Mouse (Mus musculus): Measurements from ENCODE around the gene Cysrt1.

Cysrt1 gene

DNA sequence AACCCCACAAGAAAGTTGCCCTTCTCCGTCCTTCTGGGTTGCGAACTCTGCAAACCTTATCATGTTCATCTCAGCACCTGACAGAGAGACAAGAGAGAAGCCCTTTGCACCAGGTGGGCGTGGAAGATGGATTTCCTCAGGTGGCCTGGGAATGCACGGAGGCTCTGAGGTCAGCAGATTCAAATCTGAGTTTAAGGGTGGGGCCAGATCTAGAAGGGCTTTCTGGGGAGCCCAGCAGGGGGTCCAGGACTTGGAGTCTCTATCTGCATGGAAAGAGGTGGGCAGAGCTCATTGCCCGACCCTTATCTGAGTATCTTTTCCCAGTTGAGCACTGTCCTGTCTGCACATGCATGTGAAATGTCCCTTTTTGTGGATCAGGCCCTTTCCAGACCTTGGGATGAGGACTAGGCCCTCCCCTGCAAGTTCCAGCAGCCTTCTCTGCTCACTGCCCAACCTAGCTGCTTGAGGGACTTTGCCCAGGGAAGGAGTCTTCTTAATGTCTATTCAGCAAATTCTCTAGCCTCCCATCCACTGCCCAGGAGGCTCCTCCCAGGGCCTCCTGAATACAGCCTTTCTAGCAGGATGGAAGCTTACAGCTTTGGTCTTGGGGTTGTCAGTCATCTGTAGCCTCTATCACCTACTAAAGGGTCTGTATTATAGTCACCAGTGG lies 7.6 kb downstream of the Cysrt1 start:
- DNase-seq (ENCODE audit: low spot score in 2 of 2): no peak

DNA sequence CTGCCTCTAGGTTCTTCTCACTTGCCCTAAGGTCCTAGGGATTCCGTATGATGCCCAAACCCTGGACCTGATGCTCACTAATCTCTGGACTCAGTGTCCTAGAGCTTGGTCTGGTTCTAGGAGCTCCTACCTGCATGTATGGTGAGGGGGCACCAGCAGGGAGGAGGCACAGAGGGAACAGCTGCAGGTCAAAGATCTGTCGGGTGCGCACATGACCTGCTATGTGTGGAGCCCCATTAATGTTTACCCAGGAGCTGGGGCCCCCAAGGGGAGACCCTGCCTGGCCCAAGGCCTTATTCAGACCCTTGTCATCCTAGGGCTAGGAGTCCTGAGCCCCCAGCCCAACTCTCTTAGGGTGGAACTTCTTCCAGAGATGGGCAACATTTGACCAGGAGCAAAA lies 8.2 kb downstream of the Cysrt1 start, which contains the start of gene Slc34a3:
Gene Slc34a3 (minus strand): TSS at position 315 of the 400 bp plus-strand sequence.
- no peak for DNase-seq (ENCODE audit: low spot score in 2 of 2)

DNA sequence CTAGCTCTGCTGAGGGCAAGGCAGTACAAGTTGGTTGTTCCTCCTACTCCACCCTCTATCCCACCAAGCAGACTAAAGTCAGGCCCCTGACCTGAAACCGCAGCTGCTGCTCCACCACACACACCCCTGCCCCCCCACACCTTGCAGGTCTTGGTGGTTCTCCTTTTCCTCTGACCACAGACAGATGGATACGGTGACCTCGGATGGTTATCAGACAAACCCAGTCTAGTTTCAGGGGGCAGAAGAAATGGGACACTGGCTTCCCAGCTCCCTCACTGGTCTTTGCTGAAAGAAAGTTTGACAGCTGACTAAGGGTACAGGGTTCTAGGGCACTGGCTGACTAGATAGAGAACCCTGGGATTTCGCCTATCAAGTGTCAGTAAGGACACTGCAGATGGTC lies 8.8 kb downstream of the Cysrt1 start:
- no peak for DNase-seq (ENCODE audit: low spot score in 2 of 2)

DNA sequence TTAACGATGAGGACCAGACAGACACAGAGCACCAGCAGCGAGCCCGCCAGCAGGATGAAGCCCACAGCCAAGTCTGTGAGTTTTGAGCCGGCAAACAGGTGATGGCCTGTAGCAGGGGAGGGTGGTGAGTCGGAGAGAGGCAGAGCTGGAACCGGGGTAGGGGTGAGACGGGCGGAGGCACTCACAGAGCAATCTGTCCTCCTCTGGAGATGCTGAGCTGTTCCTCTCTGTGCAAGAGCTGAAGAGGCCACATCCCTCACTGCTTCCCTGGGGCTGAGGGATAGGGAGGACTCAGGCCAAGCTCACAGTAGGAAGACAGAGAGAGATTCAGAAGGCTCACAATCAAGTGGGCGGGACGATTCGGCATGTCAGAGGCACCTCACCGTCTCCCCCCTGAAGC lies 11.2 kb downstream of the Cysrt1 start:
- DNase-seq (ENCODE audit: low spot score in 2 of 2): no peak

DNA sequence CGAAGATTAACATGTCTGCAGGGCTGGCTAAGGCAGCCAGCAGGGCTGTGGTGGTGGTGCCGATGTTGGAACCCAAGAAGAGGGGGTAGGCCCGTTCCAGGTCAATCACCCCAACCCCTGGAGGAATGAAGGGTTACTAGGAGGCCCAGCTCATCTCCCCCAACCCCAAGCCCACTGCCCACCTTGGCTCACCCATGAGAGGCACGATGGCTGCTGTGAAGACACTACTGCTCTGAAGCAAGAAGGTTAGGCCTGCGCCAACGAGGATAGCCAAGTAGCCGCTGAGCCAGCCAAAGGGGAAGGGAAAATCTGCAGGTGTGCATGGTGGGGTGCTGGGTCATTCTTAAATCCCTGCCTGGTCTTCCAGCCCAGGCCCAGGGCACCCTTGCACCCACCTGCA lies 11.7 kb downstream of the Cysrt1 start:
- DNase-seq (ENCODE audit: low spot score in 2 of 2): no peak

DNA sequence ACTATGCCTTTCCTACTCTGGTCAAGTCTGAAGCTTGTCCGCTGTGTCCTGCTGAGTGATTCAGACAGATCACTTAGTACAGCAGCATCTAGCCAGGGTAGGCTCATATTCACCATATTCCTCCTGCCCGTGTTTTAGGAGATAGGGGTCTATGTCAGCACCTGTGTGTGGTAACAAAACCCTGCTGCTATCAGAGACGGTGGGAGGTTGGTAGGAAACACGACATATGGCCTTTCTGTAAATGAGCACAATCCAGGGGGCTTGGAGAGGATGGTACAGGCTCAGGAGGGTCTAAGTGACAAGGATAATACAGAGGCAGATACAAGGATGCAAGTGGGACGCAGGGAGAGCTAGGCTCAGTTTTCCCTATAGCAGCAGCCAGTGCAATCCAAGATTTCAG lies 12.7 kb downstream of the Cysrt1 start:
- no peak for DNase-seq (ENCODE audit: low spot score in 2 of 2)

DNA sequence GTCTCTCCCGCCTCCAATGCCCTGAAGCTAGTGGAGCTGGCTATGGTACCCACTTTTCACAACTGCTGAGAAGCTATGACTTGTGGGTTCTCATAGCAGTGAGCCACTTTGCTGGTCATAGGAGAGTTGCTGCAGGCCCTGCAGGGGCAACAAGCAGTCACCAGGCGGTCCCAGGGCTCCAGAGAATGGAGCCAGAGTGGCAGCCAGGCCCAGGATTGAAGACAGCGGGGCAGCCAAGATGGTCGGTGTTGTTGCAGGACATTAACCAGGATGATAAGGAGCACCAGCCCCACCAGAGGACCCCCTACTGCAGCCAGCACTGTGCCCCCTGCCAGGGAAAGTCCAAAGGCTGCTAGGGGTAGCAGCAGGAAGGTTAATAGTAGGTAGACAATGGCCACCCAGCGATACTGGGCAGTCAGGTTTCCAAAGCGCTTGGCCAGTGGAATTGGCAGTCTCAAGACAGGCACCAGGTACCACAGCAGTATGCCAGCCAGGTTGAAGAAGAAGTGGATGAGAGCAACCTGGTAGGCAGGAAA lies 13.2 kb downstream of the Cysrt1 start:
- no peak for DNase-seq (ENCODE audit: low spot score in 2 of 2)

DNA sequence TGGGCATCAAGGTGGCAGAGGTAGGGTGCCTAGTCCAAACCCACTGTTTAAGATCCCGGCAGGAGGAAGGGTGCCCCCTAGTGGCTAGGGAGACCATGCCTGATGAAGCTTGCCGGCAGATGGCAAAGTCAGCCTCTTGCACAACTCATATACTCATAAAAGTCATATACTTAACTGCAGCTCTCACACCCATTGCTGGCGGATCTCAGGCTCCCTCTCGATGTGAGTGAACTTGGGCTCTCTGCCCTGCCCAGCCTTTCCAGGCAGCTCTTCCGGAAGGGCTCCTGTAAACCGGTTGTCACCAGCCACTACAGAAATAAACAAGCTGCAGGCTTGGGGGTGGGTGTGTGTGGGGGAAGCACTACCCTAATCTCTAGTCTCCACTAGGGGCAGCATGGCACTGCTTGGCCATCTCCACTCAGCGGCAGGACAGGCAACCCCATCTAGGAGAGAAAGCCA lies 13.8 kb downstream of the Cysrt1 start:
- DNase-seq (ENCODE audit: low spot score in 2 of 2): peak in 1 of 2 experiments; percentile 91

DNA sequence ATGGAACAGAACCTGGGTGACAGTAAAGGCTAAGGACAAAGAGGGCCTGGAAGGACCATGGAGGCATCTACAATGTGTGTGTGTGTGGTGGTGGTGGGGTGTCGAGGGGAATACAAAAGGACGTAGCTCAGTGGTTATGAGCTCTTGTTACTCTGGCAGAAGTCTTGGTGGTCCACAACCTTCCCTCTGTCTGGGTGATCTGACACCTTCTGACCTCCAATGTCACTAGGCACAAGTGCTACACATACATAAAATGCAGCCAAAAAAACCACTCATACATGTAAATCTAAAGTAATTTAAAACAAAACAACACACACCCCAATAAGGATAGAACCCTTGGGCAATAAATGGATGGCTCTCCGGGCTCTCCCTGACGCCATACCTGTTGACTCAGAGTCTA lies 14.8 kb downstream of the Cysrt1 start:
- DNase-seq (ENCODE audit: low spot score in 2 of 2): no peak

DNA sequence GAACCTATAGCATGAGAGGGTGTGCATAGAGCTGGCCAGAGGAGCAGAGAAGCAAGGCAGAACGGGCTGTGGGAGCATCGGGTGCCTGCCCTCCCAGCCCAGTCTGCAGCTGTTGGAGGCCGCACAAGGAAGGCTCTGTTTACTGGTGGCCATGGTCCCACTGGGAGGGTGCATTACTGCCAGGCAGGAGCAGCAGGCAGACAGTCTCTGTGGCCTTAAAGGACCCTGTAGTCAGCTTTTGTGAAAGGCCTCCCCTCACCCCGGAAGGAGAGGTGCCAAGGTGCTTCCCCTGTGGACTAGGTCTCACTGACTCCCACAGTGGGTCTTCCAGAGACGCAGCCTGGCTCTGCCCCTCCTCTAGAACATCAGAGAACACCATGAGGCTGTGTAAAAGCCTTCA lies 15.4 kb downstream of the Cysrt1 start:
- DNase-seq (ENCODE audit: low spot score in 2 of 2): peak in 1 of 2 experiments; percentile 68

DNA sequence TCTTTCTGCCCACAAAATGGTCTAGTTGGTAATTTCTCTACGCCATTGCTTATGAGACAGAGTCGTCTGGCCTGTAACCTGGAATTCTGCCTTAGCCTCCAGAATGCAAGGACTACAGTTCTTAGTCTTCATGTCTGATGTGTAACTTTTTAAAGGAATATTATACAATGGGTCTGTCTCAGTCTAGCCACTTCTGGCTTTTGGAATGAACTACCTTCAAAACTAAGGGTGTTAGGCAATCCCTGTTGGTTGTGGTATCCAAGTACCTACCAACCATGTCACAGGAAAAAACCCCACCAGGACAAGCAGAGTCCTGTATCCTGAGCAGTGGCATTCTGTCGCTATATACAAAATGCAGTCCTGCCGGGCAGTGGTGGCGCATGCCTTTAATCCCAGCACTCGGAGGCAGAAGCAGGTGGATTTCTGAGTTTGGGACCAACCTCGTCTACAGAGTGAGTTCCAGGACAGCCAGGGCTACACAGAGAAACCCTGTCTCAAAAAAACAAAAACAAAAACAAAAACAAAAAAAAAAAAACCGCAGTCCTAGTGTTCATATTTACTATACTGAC lies 16.4 kb downstream of the Cysrt1 start:
- DNase-seq (ENCODE audit: low spot score in 2 of 2): no peak

DNA sequence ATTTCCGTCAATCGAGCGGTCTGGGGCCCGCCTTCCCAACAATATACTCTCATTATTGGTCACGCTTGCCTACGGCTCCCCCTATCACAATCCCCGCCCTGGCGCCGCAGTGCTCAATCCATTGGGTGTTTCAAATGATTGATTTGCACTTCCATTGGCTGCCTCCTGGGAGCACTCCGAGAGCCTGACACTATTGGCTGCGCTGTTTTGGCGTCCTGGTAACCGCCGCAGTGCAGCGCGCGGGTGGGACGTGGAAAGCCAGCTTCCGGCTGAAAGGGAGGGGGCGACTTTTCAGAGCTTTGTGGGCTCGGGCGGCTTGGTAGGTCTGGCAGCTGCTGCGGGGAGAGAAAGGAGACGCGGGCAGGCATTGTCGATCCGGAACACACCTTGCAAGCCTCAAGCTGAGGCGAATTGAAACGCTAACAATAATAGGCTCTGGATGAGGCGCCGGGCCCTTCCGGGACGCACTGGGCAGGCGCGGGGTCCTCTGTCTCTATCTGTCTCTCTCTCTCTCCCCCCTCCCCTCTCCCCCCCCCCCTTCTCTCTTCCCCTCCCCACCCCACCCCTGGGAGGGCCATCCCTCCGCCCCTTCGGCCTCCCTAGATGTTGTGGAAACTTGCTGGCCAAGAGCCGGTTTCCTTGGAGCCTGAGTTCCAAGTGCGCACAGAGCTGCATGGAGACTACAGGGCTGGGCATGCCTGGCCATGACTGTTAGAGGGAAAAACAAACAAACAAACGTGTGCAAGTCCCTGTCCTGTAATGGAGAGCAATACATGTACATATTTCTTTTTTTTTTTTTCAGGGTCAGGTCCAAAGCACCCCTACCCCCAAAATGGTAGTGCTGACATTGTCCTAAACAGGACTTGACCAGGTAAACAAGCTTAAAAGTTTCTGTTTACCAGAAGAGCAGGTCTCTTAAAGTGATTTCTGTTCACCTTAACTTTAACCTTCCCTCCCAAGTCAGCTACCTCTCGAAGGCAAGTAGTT lies 17.2 kb downstream of the Cysrt1 start:
- DNase-seq (ENCODE audit: low spot score in 2 of 2): peak; percentile 100

DNA sequence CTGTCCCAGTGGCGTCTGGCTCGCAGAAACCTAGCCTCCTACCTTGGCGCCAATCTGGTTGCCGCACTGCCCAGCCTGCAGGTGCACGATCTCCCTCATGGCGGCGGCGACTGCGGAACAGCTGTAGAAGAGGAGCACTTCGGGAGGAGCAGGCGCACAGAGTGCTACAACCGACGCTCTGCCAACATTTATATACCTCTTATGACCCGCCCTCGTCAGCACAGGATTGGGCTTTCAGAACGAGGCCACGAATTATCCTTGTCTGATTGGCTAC lies 17.8 kb downstream of the Cysrt1 start, which contains the start of gene Tubb4b:
Gene Tubb4b (minus strand): TSS at position 211 of the 274 bp plus-strand sequence.
- DNase-seq (ENCODE audit: low spot score in 2 of 2): no peak

DNA sequence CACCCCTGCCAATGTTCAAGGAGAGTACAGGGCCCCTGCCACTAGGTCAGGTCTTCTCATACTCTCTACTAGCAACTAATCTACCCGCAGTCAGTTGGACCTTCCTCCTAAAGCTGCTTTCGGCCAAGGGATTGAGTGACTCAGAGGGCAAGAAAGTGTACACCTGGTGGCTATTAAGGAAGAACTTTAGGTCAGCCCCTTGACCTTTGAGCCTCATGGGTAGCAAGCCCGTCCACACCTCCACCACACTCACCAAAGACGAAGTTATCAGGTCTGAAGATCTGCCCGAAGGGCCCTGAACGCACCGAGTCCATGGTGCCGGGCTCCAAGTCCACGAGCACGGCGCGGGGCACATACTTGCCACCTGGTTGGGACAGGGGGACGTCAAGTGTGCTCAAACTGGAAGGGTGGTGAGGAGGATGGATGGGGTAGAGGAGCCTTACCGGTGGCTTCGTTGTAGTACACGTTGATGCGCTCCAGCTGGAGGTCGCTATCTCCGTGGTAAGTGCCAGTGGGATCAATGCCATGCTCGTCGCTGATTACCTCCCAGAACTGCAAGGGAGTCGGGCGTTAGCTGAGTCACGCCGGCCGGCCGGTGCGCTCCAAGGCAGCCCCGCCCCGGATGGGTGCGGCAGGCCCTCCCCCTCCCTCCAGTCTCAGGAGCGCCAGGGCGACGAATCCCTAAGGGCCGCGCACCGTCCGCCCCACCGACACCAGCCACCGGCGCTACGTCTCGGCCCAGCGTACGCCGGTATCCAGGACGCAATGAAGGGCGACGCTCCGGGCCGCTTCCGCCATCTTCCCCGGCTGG lies 18.4 kb downstream of the Cysrt1 start:
- peak in 1 of 2 experiments; percentile 76 for DNase-seq (ENCODE audit: low spot score in 2 of 2)

DNA sequence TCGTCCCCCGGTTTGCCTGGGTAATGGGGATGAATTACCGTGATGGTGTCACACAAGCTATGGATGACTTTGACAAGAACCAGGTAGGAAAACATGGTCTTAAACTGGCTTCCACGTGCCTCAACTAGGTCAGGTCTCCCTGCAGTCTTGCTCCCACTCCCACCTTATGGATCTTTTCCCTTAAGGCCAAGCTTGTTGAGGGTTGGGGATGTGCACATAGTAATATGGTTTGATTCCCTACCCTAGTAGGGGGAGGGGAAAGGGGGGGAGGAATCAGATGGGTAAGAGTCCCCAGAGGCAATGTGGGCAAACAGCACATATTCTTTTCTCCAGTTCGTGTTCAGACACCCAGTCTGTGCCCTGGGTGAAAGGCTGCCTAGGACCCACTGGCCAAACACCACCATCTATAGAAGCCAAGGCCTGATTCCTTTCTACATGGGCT lies 20.9 kb downstream of the Cysrt1 start:
- no peak for DNase-seq (ENCODE audit: low spot score in 2 of 2)

DNA sequence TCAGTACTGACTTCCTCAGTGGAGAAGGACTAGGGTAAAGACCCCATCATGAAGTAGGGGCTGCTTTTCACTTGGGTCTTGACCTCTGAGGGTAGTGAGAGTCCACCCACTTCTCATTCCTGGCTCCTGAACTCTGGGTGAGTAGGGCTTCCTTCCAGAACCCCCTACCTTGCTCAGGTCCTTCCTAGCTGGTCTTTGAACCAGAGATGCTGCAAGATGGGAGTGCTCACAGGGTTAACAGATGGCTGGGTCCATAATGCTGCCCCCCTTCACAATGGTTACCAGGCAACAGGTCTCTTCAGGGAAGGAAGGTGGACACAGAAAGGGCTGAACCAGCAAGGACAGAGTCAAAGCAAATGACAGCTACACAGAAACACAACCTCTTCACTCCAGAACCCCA lies 23.8 kb downstream of the Cysrt1 start, which contains the start of gene Fam166a:
Gene Fam166a (plus strand): TSS at position 301 of the 400 bp plus-strand sequence.
- DNase-seq (ENCODE audit: low spot score in 2 of 2): no peak

DNA sequence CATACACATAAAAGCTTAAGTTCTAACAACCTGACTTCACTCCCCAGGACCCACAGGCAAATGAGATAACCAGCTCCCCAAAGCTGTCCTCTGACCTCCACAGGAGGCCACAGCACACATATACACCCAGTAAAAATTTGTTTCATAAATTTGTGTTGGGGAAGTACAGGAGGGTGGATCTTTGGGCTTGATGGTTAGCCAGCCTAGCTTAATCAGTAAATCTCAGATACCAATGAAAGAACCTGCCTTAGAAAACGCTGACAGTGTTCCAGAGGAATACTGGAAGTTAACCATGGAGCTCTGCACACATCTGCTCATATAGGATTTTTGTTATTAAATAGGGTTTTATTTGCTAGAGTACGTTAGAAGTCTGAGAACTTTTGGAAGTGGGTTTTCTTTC lies 24.6 kb downstream of the Cysrt1 start:
- no peak for DNase-seq (ENCODE audit: low spot score in 2 of 2)

DNA sequence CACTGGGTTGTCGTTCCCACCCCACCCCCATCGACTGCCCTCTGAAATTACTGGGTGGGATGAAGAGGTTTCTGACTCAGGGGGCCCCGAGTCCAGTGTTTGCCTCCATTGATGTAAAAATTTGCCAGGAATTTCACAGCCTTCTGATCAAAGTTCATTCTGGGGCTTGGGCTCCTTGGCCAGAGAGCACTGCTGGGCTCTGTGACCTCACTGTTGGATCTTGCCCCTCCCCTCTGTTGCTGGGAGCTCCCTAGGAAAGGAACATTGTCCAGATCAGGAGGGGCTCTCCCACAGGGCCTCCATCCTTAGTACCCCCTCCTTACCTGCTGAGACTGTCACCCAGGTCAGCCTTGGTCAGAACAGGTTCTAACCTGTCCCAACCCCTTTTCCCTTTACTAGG lies 27.8 kb downstream of the Cysrt1 start, which contains the start of gene Stpg3:
Gene Stpg3 (minus strand): TSS at position 194 of the 400 bp plus-strand sequence.
- DNase-seq (ENCODE audit: low spot score in 2 of 2): no peak

DNA sequence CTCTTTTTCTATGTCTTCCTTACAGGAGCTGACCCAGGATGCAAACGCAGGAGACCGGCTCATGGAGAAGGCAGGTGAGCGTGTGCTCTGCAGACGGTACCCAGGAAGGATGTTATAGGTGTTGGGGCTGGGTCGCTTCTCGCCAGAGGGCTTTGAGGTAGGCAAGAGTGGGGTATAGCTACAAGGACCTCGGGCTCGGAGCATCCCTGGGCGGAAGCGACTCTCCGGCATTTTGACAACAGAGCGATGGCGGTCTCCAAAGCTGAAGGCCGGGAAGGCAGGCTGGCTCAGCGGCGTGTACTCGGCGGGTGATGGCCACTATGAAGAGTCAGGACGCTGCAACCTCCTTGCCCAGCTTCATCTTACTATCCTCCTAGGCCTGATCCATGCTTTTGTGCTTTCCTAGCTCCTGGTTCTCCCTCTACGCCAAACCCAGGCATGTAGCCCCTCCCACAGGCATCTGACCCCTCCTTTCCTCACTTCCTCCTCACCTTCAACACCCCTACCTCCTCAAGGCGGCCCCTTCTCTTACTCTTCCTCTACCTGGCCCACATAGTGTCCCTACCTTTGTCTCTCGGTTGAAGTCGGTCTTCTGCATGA lies 28.9 kb downstream of the Cysrt1 start:
- DNase-seq (ENCODE audit: low spot score in 2 of 2): no peak

DNA sequence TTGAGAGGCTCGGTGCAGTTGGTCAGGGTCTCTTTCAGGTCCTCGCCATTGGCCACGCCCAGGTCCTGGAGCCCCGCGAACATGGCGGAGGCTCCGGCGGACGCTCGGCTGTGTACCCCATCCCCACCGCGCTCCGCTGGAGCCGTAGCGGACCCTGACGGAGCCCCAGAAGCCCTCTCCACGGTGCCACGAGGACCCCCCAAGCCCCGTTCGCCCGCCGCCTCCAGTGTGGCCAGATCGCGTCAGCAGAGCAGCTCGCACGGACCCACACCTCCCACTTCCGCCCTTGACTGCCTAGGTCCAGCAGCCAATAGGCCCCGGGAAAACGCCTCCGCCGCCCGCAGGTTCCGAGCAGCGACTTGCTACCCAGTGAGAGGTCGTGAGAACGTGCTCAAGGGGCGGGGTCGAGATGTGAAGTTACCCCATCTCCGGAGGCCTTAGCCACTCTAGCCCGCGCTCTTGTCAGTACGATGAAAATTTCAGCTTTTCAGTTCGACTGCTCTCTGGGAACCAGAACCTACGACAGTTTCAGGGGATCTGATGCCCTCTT lies 31.1 kb downstream of the Cysrt1 start, which contains the start of gene Nelfb:
Gene Nelfb (minus strand): TSS at position 369 of the 550 bp plus-strand sequence.
- peak in 1 of 2 experiments; percentile 84 for DNase-seq (ENCODE audit: low spot score in 2 of 2)
